Mouse (Mus musculus) heart, postnatal 0 days (tissue): ENCODE results near the gene 1700025C18Rik. TPM values are rescaled to one million over a fixed set of nuclear protein-coding genes. Genes with fewer than 3 reads are reported as not detected.

Experiments used
- ATAC-seq: fragments of 200-750 bp; cut with Nextera tagmentation; 2 replicates; pipeline ENCODE4 v1.8.0; 2017; ENCODE audit warnings: low read depth, moderate number of reproducible peaks, moderate library complexity; ENCODE audit not compliant: insufficient read depth
- DNase-seq: peaks from one replicate; pipeline ENCODE4 v3.0.0-alpha.2; 2016; ENCODE audit warnings: low spot score
- H3K27ac ChIP-seq: fragments of 300-500 bp; sonication (generic); 2 replicates; pipeline ENCODE4 v1.5.1; 2014; ENCODE audit warnings: low read depth, mild to moderate bottlenecking
- H3K27me3 ChIP-seq: fragments of 300-500 bp; sonication (generic); 2 replicates; pipeline ENCODE4 v1.6.1; 2014; ENCODE audit warnings: low read length, mixed read lengths; ENCODE audit not compliant: control insufficient read depth, insufficient read depth
- H3K36me3 ChIP-seq: fragments of 300-500 bp; sonication (generic); replicated peaks from 2 replicates; pipeline ENCODE4 v1.6.1; 2014; ENCODE audit warnings: low read length, mixed read lengths; ENCODE audit not compliant: control insufficient read depth, insufficient read depth
- H3K4me1 ChIP-seq: fragments of 300-500 bp; sonication (generic); 2 replicates; pipeline ENCODE4 v1.6.1; 2014; ENCODE audit warnings: antibody characterized with exemption; ENCODE audit not compliant: control insufficient read depth, insufficient read depth
- H3K4me2 ChIP-seq: fragments of 300-500 bp; sonication (generic); 2 replicates; pipeline ENCODE4 v1.6.1; 2014; ENCODE audit warnings: low read depth, mild to moderate bottlenecking, low read length, moderate library complexity
- H3K4me3 ChIP-seq: fragments of 300-500 bp; sonication (generic); 2 replicates; pipeline ENCODE4 v1.5.1; 2014; ENCODE audit warnings: low read depth, low read length
- H3K9ac ChIP-seq: fragments of 300-500 bp; sonication (generic); replicated peaks from 2 replicates; pipeline ENCODE4 v1.6.1; 2014; ENCODE audit warnings: low read depth, low read length, mixed read lengths
- H3K9me3 ChIP-seq: fragments of 300-500 bp; sonication (generic); replicated peaks from 2 replicates; pipeline ENCODE4 v1.6.1; 2016; ENCODE audit warnings: low read length; ENCODE audit not compliant: control insufficient read depth
- CTCF ChIP-seq: IDR thresholded peaks from 2 replicates; pipeline ENCODE4 v1.5.1; 2016; ENCODE audit warnings: antibody characterized with exemption, control low read depth, low read depth
- EP300 ChIP-seq: IDR thresholded peaks from 2 replicates; pipeline ENCODE4 v1.6.1; 2016; ENCODE audit warnings: antibody characterized with exemption, low read depth
- WGBS: fragments of 180-500 bp; shearing (Covaris S2); extraction: QIAGEN DNeasy Blood & Tissue Kit; methylation state at CpG from one replicate; pipeline ENCODE4 v1.1.7; 2014; 5-methylcytosine and 5-hydroxymethylcytosine counted together
- polyA plus RNA-seq: library from polyadenylated mRNA; unstranded; fragments of >200 nt; fragmentation: Nextera tagmentation; extraction: Ambion mirVana; gene quantifications from 2 replicates; pipeline ENCODE4 v1.2.1, GENCODE M21; 2015
- total RNA-seq: library from RNA; depleted of rRNA; stranded (reverse); fragments of >200 nt; gene quantifications from 2 replicates; pipeline ENCODE4 v1.2.3, GENCODE M21; 2014; ENCODE audit warnings: low replicate concordance

1700025C18Rik gene
- total and polyA plus RNA-seq, 2 experiments from 2014 or later: not detected

GRCm38 (mm10) chr2:165050826-165051548, 39.6 kb downstream of the 1700025C18Rik start:
- TF ChIP-seq CTCF (no peak), EP300 (no peak)
- Histone ChIP-seq H3K27me3 (0 out of 2 replicates have a peak, but pooled peaks cover 21% of the 10 kb centered on the region), H3K4me1 (peaks cover 7% of the 10 kb centered on the region), H3K4me3 (no peak overlapping the region), H3K9me3 (0 out of 2 replicates have a peak, but pooled peaks cover 5% of the 10 kb centered on the region), H3K4me2 (no peak overlapping the region), H3K36me3 (no peaks in the 10 kb centered on the region), H3K27ac (no peak overlapping the region), H3K9ac (no peak overlapping the region)
- 66% methylated on average over 18 of the region's 18 CpGs for WGBS
- DNase-seq (no peak), ATAC-seq (no peak)

GRCm38 (mm10) chr2:165049044-165049443, 41.5 kb downstream of the 1700025C18Rik start:
- ATAC-seq: no peak
- no peak overlapping the region for H3K4me3 ChIP-seq
- 0 out of 2 replicates have a peak, but pooled peaks cover 4% of the 10 kb centered on the region for H3K9me3 ChIP-seq
- no peaks in the 10 kb centered on the region for H3K4me1 ChIP-seq
- H3K4me2 ChIP-seq: no peak overlapping the region
- H3K27me3 ChIP-seq: 0 out of 2 replicates have a peak, but pooled peaks cover 10% of the 10 kb centered on the region
- no peak overlapping the region for H3K27ac ChIP-seq
- TF ChIP-seq EP300: no peak
- TF ChIP-seq CTCF: no peak
- H3K9ac ChIP-seq: no peak overlapping the region
- WGBS: 50% methylated on average over 5 of the region's 5 CpGs
- H3K36me3 ChIP-seq: no peaks in the 10 kb centered on the region
- DNase-seq: no peak

GRCm38 (mm10) chr2:165043729-165044128, 46.8 kb downstream of the 1700025C18Rik start:
- DNase-seq: no peak
- Histone ChIP-seq H3K27me3 (0 out of 2 replicates have a peak, but pooled peaks cover under 1% of the 10 kb centered on the region), H3K4me2 (no peak overlapping the region), H3K36me3 (no peaks in the 10 kb centered on the region), H3K4me1 (no peaks in the 10 kb centered on the region), H3K27ac (no peak overlapping the region), H3K9me3 (no peaks in the 10 kb centered on the region), H3K9ac (no peak overlapping the region), H3K4me3 (no peak overlapping the region)
- no peak for ATAC-seq
- 61% methylated on average over 2 of the region's 2 CpGs for WGBS
- TF ChIP-seq EP300: no peak

- ATAC-seq: no peak
- no peaks in the 10 kb centered on the region for H3K4me1 ChIP-seq
Measured at GRCm38 (mm10) chr2:165043090-165043636, 47.4 kb downstream of the 1700025C18Rik start.

GRCm38 (mm10) chr2:165042126-165042525, 48.4 kb downstream of the 1700025C18Rik start:
- no peaks in the 10 kb centered on the region for H3K9me3 ChIP-seq
- no peak overlapping the region for H3K4me3 ChIP-seq
- H3K9ac ChIP-seq: no peak overlapping the region
- no peak for TF ChIP-seq CTCF
- TF ChIP-seq EP300: no peak
- H3K4me1 ChIP-seq: no peaks in the 10 kb centered on the region
- no peak overlapping the region for H3K4me2 ChIP-seq
- no peak for ATAC-seq
- WGBS: 65% methylated on average over 5 of the region's 5 CpGs
- no peak overlapping the region for H3K27ac ChIP-seq
- no peaks in the 10 kb centered on the region for H3K27me3 ChIP-seq
- H3K36me3 ChIP-seq: no peaks in the 10 kb centered on the region
- DNase-seq: no peak

More at GRCm38 (mm10) chr2:165043090-165043636, 47.4 kb downstream of the 1700025C18Rik start:
- TF ChIP-seq EP300 (no peak), CTCF (no peak)
- no peaks in the 10 kb centered on the region for H3K9me3 ChIP-seq
- no peaks in the 10 kb centered on the region for H3K36me3 ChIP-seq
- H3K27me3 ChIP-seq: no peaks in the 10 kb centered on the region
- 29% methylated on average over 17 of the region's 17 CpGs for WGBS
- H3K9ac ChIP-seq: no peak overlapping the region
- peak overlapping the region; percentile 9; the same call in 1 of the 2 replicates for H3K4me2 ChIP-seq
- no peak overlapping the region for H3K27ac ChIP-seq
- no peak overlapping the region for H3K4me3 ChIP-seq
- no peak for DNase-seq
